Mouse (Mus musculus): ENCODE data around the gene Vmn1r139. TPM values are rescaled to one million over a fixed set of nuclear protein-coding genes. Genes with fewer than 3 reads are reported as not detected.
"Not testable (repeated sequence)": the region's sequence is repeated elsewhere in the genome, so short reads cannot be mapped to it uniquely, and the experiment has no call there.

Gene Vmn1r139
- total RNA-seq (2014; rRNA removed) (not detected in 2 replicates), polyA plus RNA-seq (2015; fragmentation: Nextera tagmentation; extraction: Ambion mirVana) (not detected in 2 replicates)

DNA sequence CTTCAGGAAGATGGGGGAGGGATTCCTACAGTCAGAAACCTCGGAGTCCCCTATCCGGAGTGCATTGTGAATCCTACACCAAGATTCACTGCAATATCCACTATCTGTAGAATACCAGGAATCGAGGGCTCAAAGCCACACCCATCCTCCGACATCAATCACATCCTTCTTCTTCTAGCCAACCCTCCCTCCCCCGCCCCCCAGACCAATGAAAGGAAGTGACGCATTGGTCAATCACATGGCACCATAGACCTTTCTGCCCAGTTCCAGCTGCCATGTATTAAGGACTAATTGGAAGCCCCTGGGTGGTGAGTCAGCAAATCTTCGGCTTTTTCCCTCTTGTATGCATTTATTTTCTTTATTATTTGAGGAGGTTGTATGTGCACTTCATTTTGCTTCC, at the start of gene Vmn1r139:
Gene Vmn1r139 (plus strand): TSS at position 301 of the 400 bp plus-strand sequence.
- not testable (repeated sequence) for H3K4me3 ChIP-seq (ENCODE audit: low read length); DNase-seq (ENCODE audit: low spot score); ATAC-seq; H3K4me1 ChIP-seq (ENCODE audit: insufficient read depth, low read length); H3K36me3 ChIP-seq (ENCODE audit: insufficient read depth, low read length); H3K27me3 ChIP-seq (ENCODE audit: insufficient read depth, low read length); H3K9ac ChIP-seq (replicated peaks; ENCODE audit: low read length); H3K27ac ChIP-seq; H3K4me2 ChIP-seq (ENCODE audit: low read depth, low read length); H3K9me3 ChIP-seq (ENCODE audit: low read length)
- WGBS: no CpG with 5 or more reads among the region's 7 CpGs

GRCm38 (mm10) chr7:22028797-22029196, 40.1 kb upstream of the Vmn1r139 start, which contains the start of gene Vmn1r138:
Gene Vmn1r138 (minus strand): TSS chr7:22028897.
- WGBS: no CpG with 5 or more reads among the region's 2 CpGs
- not testable (repeated sequence) for H3K9me3 ChIP-seq (ENCODE audit: low read length); H3K4me1 ChIP-seq (ENCODE audit: insufficient read depth, low read length); ATAC-seq; H3K36me3 ChIP-seq (ENCODE audit: insufficient read depth, low read length); DNase-seq (ENCODE audit: low spot score); H3K4me2 ChIP-seq (ENCODE audit: low read depth, low read length); H3K9ac ChIP-seq (replicated peaks; ENCODE audit: low read length); H3K27me3 ChIP-seq (ENCODE audit: insufficient read depth, low read length); H3K4me3 ChIP-seq (ENCODE audit: low read length); H3K27ac ChIP-seq

- not testable (repeated sequence) for H3K9ac ChIP-seq (replicated peaks; ENCODE audit: low read length); H3K27ac ChIP-seq; H3K4me3 ChIP-seq (ENCODE audit: low read length); H3K27me3 ChIP-seq (ENCODE audit: insufficient read depth, low read length); H3K36me3 ChIP-seq (ENCODE audit: insufficient read depth, low read length); H3K9me3 ChIP-seq (ENCODE audit: low read length); ATAC-seq; H3K4me2 ChIP-seq (ENCODE audit: low read depth, low read length); DNase-seq (ENCODE audit: low spot score); H3K4me1 ChIP-seq (ENCODE audit: insufficient read depth, low read length)
- no CpG with 5 or more reads among the region's 1 CpGs for WGBS
Observed at GRCm38 (mm10) chr7:22056205-22056604, 12.7 kb upstream of the Vmn1r139 start, which contains the start of gene Gm6176. Gene Gm6176 (minus strand): TSS chr7:22056305.

DNA sequence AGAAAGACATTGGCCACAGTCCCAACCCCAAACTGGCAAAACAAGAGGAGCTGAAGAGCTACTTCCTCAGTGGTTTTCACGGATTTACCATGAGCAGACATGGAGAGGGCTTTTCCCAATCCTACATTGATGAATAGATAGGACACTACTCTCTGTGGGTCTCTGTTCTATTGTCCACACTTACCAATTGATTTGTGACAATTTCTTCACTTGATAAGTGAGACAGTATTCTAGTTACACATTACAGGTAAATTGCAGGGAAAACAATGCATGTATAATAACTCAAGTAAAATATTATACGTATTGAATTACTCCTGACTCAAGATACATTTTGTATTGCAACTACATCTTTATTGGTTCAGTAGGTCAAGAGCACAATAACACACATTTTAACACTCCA, 49.3 kb downstream of the Vmn1r139 start, which contains the start of gene Gm16451:
Gene Gm16451 (minus strand): TSS at position 101 of the 400 bp plus-strand sequence.
- not testable (repeated sequence) for ATAC-seq; H3K9me3 ChIP-seq (ENCODE audit: low read length); H3K4me2 ChIP-seq (ENCODE audit: low read depth, low read length); H3K4me3 ChIP-seq (ENCODE audit: low read length); H3K4me1 ChIP-seq (ENCODE audit: insufficient read depth, low read length); H3K36me3 ChIP-seq (ENCODE audit: insufficient read depth, low read length); H3K27ac ChIP-seq; H3K27me3 ChIP-seq (ENCODE audit: insufficient read depth, low read length); H3K9ac ChIP-seq (replicated peaks; ENCODE audit: low read length); DNase-seq (ENCODE audit: low spot score)
- no CpG with 5 or more reads among the region's 2 CpGs for WGBS

DNA sequence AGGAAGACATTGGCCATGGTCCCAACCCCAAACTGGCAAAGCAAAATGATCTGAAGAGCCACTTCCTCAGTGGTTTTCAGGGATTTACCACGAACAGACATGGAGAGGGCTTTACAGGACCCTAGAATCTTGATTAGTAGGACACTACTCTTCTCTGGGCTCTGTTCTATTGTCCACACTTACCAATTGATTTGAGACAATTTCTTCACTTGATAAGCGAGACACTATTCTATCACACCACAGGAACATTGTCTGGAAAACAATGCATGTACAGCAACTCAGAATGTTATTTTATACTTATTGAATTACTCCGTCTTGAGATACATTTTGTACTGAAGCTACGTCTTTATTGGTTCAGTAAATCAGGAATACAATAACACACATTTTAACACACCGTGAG, 65.8 kb downstream of the Vmn1r139 start, which contains the start of gene Gm10666:
Gene Gm10666 (minus strand): TSS at position 101 of the 400 bp plus-strand sequence.
- H3K27me3 ChIP-seq (ENCODE audit: insufficient read depth, low read length); ATAC-seq; H3K4me2 ChIP-seq (ENCODE audit: low read depth, low read length); H3K9me3 ChIP-seq (ENCODE audit: low read length); DNase-seq (ENCODE audit: low spot score); H3K4me3 ChIP-seq (ENCODE audit: low read length); H3K27ac ChIP-seq; H3K9ac ChIP-seq (replicated peaks; ENCODE audit: low read length); H3K4me1 ChIP-seq (ENCODE audit: insufficient read depth, low read length); H3K36me3 ChIP-seq (ENCODE audit: insufficient read depth, low read length): not testable (repeated sequence)
- WGBS: no CpG with 5 or more reads among the region's 5 CpGs

Other genes starting within 250 kb of the Vmn1r139 start
- not detected in 2 replicates for gene Vmn1r135, start 236.7 kb upstream of the Vmn1r139 start, total RNA-seq (2014; rRNA removed)
- gene Vmn1r135, start 236.7 kb upstream of the Vmn1r139 start, polyA plus RNA-seq (2015; fragmentation: Nextera tagmentation; extraction: Ambion mirVana): not detected in 2 replicates
- not detected in 2 replicates for gene Gm5725, start 224.8 kb upstream of the Vmn1r139 start, total RNA-seq (2014; rRNA removed)
- gene Gm5725, start 224.8 kb upstream of the Vmn1r139 start, polyA plus RNA-seq (2015; fragmentation: Nextera tagmentation; extraction: Ambion mirVana): not detected in 2 replicates
- not detected in 2 replicates for gene Gm5891, start 147.8 kb upstream of the Vmn1r139 start, total RNA-seq (2014; rRNA removed)
- gene Gm5891, start 147.8 kb upstream of the Vmn1r139 start, polyA plus RNA-seq (2015; fragmentation: Nextera tagmentation; extraction: Ambion mirVana): not detected in 2 replicates
- not detected in 2 replicates for gene Vmn1r137, start 74.5 kb upstream of the Vmn1r139 start, total RNA-seq (2014; rRNA removed)
- gene Vmn1r137, start 74.5 kb upstream of the Vmn1r139 start, polyA plus RNA-seq (2015; fragmentation: Nextera tagmentation; extraction: Ambion mirVana): not detected in 2 replicates
- gene Vmn1r138, start 40.2 kb upstream of the Vmn1r139 start, total RNA-seq (2014; rRNA removed): not detected in 2 replicates
- gene Vmn1r138, start 40.2 kb upstream of the Vmn1r139 start, polyA plus RNA-seq (2015; fragmentation: Nextera tagmentation; extraction: Ambion mirVana): not detected in 2 replicates
- gene Gm6176, start 12.8 kb upstream of the Vmn1r139 start, total RNA-seq (2014; rRNA removed): not detected in 2 replicates
- not detected in 2 replicates for gene Gm6176, start 12.8 kb upstream of the Vmn1r139 start, polyA plus RNA-seq (2015; fragmentation: Nextera tagmentation; extraction: Ambion mirVana)
- not detected in 2 replicates for gene Gm16451, start 49.2 kb downstream of the Vmn1r139 start, total RNA-seq (2014; rRNA removed)
- gene Gm16451, start 49.2 kb downstream of the Vmn1r139 start, polyA plus RNA-seq (2015; fragmentation: Nextera tagmentation; extraction: Ambion mirVana): not detected in 2 replicates
- gene Gm10666, start 65.7 kb downstream of the Vmn1r139 start, total RNA-seq (2014; rRNA removed): not detected in 2 replicates
- not detected in 2 replicates for gene Gm10666, start 65.7 kb downstream of the Vmn1r139 start, polyA plus RNA-seq (2015; fragmentation: Nextera tagmentation; extraction: Ambion mirVana)
- not detected in 2 replicates for gene Vmn1r142, start 95.0 kb downstream of the Vmn1r139 start, total RNA-seq (2014; rRNA removed)
- gene Vmn1r142, start 95.0 kb downstream of the Vmn1r139 start, polyA plus RNA-seq (2015; fragmentation: Nextera tagmentation; extraction: Ambion mirVana): not detected in 2 replicates
- gene Vmn1r143, start 120.3 kb downstream of the Vmn1r139 start, total RNA-seq (2014; rRNA removed): not detected in 2 replicates
- not detected in 2 replicates for gene Vmn1r143, start 120.3 kb downstream of the Vmn1r139 start, polyA plus RNA-seq (2015; fragmentation: Nextera tagmentation; extraction: Ambion mirVana)
- not detected in 2 replicates for gene Gm8653, start 132.2 kb downstream of the Vmn1r139 start, total RNA-seq (2014; rRNA removed)
- not detected in 2 replicates for gene Gm8653, start 132.2 kb downstream of the Vmn1r139 start, polyA plus RNA-seq (2015; fragmentation: Nextera tagmentation; extraction: Ambion mirVana)
- gene Gm8453, start 160.4 kb downstream of the Vmn1r139 start, total RNA-seq (2014; rRNA removed): not detected in 2 replicates
- not detected in 2 replicates for gene Gm8453, start 160.4 kb downstream of the Vmn1r139 start, polyA plus RNA-seq (2015; fragmentation: Nextera tagmentation; extraction: Ambion mirVana)